Mouse (Mus musculus) neural tube, embryonic 12.5 days (tissue): ENCODE measurements around the gene Kif5c. TPM values are rescaled to one million over a fixed set of nuclear protein-coding genes. Genes with fewer than 3 reads are reported as not detected.
A peak's percentile ranks its signal among the peaks of the same experiment; 100 is the strongest.

Experiments used
- ATAC-seq: fragments of 200-750 bp; cut with Nextera tagmentation; 2 replicates; pipeline ENCODE4 v1.8.0; 2017; ENCODE audit warnings: low read depth, mild to moderate bottlenecking, moderate TSS enrichment, moderate library complexity; ENCODE audit not compliant: low FRiP score
- H3K27ac ChIP-seq: fragments of 300-500 bp; sonication (generic); 2 replicates; pipeline ENCODE4 v1.5.1; 2016
- H3K27me3 ChIP-seq: fragments of 300-500 bp; sonication (generic); replicated peaks from 2 replicates; pipeline ENCODE4 v1.6.1; 2016; ENCODE audit warnings: mild to moderate bottlenecking
- H3K36me3 ChIP-seq: fragments of 300-500 bp; sonication (generic); 2 replicates; pipeline ENCODE4 v1.6.1; 2016; ENCODE audit warnings: mild to moderate bottlenecking
- H3K4me1 ChIP-seq: fragments of 300-500 bp; sonication (generic); 2 replicates; pipeline ENCODE4 v1.6.1; 2016
- H3K4me2 ChIP-seq: fragments of 300-500 bp; sonication (generic); replicated peaks from 2 replicates; pipeline ENCODE4 v1.6.1; 2016; ENCODE audit warnings: mild to moderate bottlenecking
- H3K4me3 ChIP-seq: fragments of 300-500 bp; sonication (generic); 2 replicates; pipeline ENCODE4 v1.5.1; 2016
- H3K9ac ChIP-seq: fragments of 300-500 bp; sonication (generic); 2 replicates; pipeline ENCODE4 v1.6.1; 2016; ENCODE audit warnings: mild to moderate bottlenecking
- H3K9me3 ChIP-seq: fragments of 300-500 bp; sonication (generic); 2 replicates; pipeline ENCODE4 v1.6.1; 2016; ENCODE audit warnings: mild to moderate bottlenecking
- WGBS: fragments of 180-500 bp; shearing (Covaris S2); methylation state at CpG from one replicate; pipeline ENCODE4 v1.1.7; 2016; 5-methylcytosine and 5-hydroxymethylcytosine counted together
- polyA plus RNA-seq: library from polyadenylated mRNA; unstranded; fragments of >200 nt; fragmentation: Nextera tagmentation; extraction: Ambion mirVana; gene quantifications from 2 replicates; pipeline ENCODE4 v1.2.1, GENCODE M21; 2016

Kif5c gene
- polyA plus RNA-seq, 1 experiment from 2014 or later: 168 TPM

DNA sequence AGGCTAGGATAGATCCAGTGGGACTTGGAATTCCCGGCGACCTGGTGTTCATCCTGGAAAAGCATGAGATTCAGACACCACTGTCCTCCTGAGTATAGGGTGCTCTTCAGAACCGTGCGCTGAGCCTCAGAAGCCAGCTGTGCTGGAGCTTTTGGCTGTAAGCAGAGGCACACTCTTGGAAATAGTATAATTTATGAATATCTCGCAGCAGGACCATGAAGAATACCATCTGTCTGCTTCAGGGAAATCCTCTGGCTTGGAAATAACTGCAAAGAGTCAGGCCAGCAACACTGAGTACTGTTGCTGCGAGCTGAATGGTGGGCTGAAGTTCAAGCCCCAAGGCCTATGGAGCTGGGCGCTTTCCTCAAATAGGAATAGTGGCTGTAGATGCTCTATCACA is 138.5 kb downstream of the Kif5c start:
- H3K27ac ChIP-seq: no peak overlapping the region
- no peak overlapping the region for H3K4me3 ChIP-seq
- no peak overlapping the region for H3K4me2 ChIP-seq
- H3K36me3 ChIP-seq: peaks cover 88% of the 10 kb centered on the region
- no peaks in the 10 kb centered on the region for H3K9me3 ChIP-seq
- H3K4me1 ChIP-seq: no peaks in the 10 kb centered on the region
- no peak for ATAC-seq
- H3K27me3 ChIP-seq: no peaks in the 10 kb centered on the region
- 91% methylated on average over 7 of the region's 7 CpGs for WGBS
- no peak overlapping the region for H3K9ac ChIP-seq

DNA sequence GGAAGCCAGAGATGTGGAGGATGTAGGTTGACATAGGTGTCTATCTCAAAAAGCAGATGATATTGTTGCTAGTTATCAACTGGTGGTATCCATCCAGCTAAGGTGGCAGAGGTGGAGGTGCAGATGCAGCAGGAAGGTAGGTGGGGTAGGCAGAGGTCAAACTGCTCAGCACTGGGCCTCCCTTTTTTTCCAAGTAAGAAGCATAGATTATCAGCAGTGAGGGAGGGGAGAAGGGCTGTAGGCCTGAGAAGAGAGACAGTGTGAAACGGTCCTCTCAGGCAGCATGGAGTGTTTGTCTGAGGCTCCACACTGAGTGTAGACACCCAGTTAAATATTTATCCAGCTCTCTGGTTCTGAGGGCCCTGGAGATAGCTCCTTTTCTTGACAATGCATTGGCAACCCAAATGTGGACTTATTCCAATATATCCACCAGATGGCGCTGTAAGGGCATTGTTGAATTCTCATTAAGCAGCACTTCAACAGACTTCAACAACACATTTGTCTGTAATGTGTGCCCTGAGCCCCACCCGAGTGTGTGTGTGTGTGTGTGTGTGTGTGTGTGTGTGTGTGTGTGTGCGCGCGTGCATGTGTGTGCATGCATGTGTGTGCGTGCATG is 145.3 kb downstream of the Kif5c start:
- Histone ChIP-seq H3K36me3 (peaks cover 74% of the 10 kb centered on the region), H3K27me3 (no peaks in the 10 kb centered on the region), H3K9me3 (no peaks in the 10 kb centered on the region), H3K27ac (no peak overlapping the region), H3K9ac (no peak overlapping the region), H3K4me3 (no peak overlapping the region), H3K4me2 (no peak overlapping the region), H3K4me1 (no peaks in the 10 kb centered on the region)
- WGBS: 54% methylated on average over 7 of the region's 7 CpGs
- peak; percentile 66 for ATAC-seq

DNA sequence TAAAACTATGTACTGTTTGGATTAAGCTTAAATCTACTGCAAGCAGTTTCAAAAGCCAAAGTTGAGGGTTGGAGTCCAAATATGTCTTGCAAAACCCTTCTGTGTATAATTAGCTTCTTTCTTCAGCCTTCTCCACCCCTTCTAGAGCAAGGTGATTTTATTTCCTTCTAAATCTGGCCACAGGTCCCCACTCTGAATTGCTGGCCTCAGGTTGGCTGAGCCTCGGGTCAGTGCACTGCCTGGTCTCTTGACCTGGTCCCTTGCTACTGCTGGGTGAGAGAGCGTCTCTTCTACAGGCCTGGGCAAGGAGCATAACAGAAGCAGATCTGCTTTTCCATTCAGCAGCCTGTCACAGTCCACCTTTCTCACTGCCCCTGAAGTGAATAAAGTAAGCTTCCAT is 149.8 kb downstream of the Kif5c start:
- 85% methylated on average over 2 of the region's 2 CpGs for WGBS
- Histone ChIP-seq H3K9ac (no peak overlapping the region), H3K36me3 (peaks cover 44% of the 10 kb centered on the region)

DNA sequence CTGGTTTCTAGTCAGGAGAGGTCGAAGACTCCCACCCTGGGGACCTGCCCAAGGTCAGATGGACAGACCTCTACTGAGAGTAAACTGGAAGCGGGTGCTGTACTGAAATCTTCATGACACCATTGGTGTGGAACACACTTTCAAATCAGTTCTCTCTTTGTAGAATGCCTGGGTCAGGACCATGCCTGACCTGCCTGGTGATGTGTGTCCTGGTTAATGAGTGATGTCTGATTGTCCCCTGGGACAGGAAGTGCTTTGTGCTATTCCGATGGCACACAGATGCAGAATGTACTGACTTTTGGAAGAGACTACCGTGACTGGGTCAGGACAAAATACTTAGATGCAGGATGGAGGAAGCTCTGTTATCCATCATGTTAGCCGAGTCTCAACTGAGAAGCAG is 151.3 kb downstream of the Kif5c start:
- Histone ChIP-seq H3K27ac (no peak overlapping the region), H3K4me1 (0 out of 2 replicates have a peak, but pooled peaks cover 3% of the 10 kb centered on the region), H3K4me2 (no peak overlapping the region), H3K4me3 (no peak overlapping the region), H3K9me3 (no peaks in the 10 kb centered on the region), H3K27me3 (no peaks in the 10 kb centered on the region), H3K36me3 (peaks cover 44% of the 10 kb centered on the region), H3K9ac (no peak overlapping the region)
- ATAC-seq: no peak
- WGBS: 72% methylated on average over 5 of the region's 5 CpGs

More for the DNA sequence above, 149.8 kb downstream of the Kif5c start:
- H3K4me1 ChIP-seq: 0 out of 2 replicates have a peak, but pooled peaks cover 3% of the 10 kb centered on the region
- no peak overlapping the region for H3K4me2 ChIP-seq
- H3K27ac ChIP-seq: no peak overlapping the region
- no peak overlapping the region for H3K4me3 ChIP-seq
- no peak for ATAC-seq
- H3K27me3 ChIP-seq: no peaks in the 10 kb centered on the region
- H3K9me3 ChIP-seq: no peaks in the 10 kb centered on the region

DNA sequence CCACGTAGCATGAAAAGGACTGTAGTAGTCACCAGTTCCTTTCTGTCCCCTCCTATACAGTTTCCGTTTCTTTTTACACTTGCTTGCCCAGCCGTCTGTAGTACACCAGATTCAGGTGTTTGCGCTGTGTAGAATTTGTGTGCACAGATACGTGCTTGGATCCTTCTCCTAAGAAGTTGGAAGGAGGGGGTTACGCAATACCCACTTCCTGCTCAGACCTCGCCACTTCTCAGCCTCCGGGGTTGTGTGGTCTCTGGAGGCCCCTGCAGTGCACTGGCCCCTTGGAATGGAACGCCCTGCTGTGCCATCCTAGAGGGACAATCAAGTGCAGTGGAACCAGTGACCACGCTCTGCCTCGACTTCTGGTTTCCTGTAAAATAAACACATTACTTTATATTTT is 152.1 kb downstream of the Kif5c start:
- WGBS: 70% methylated on average over 11 of the region's 11 CpGs
- H3K27me3 ChIP-seq: no peaks in the 10 kb centered on the region
- H3K4me3 ChIP-seq: no peak overlapping the region
- 0 out of 2 replicates have a peak, but pooled peaks cover 3% of the 10 kb centered on the region for H3K4me1 ChIP-seq
- H3K27ac ChIP-seq: no peak overlapping the region
- no peaks in the 10 kb centered on the region for H3K9me3 ChIP-seq
- no peak for ATAC-seq
- no peak overlapping the region for H3K4me2 ChIP-seq
- H3K9ac ChIP-seq: no peak overlapping the region
- H3K36me3 ChIP-seq: peaks cover 38% of the 10 kb centered on the region

DNA sequence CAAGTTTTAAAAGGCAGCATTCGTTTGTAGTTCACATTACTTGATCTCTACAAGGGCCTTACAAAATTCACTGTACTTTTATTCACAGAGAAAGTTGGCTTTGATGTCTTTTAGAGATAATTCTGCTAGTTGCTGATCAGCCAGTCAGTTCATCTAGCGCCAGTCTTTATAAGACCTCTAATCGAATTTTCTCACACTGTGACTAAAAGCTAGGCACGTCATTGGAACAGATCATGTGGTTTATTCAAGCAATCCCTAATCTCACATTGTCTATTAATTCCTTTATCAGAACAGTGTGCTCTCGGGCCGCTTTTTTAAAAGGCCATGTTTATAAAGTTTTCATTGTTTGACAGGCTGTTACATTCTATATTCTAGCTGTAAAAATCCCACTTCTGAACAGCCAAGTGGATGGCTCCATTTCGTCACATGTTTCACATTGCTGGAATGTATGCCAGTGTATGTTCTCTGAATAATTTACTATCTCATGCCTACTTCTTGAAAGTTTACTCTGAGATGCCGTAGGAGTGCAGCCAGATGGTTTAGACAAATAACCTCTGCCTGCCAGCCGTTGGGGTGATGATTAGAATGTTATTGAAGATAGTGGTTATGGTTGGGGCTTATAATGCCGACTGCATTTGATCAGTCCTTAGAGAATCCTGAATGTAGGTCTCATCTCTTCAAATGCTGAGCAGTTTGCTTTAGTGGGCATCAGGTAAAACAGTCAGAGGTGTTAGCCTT is 154.3 kb downstream of the Kif5c start:
- Histone ChIP-seq H3K36me3 (peaks cover 23% of the 10 kb centered on the region), H3K4me1 (0 out of 2 replicates have a peak, but pooled peaks cover 3% of the 10 kb centered on the region), H3K27ac (no peak overlapping the region), H3K4me3 (no peak overlapping the region), H3K4me2 (no peak overlapping the region), H3K27me3 (no peaks in the 10 kb centered on the region), H3K9me3 (no peaks in the 10 kb centered on the region), H3K9ac (no peak overlapping the region)
- ATAC-seq: no peak
- WGBS: 86% methylated on average over 10 of the region's 10 CpGs

DNA sequence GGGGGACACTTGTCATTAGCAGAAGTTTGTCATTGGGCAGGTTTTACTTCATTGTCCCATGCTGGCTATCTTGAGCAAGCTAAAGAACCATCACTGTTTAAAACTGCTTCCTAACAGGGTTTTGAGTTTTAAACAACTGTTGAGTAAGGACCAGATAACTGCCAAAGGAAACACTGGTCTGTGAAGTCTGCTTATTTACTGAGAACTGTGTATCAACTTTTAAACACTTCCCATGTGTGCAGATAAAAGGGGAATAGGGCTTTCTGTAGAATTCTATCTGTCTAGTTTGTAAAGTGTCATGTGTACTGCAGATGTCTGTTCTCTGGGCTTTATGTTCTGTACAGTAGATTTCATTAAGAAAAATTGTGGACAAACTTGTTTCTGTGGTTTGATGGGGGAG is 155.1 kb downstream of the Kif5c start:
- H3K27ac ChIP-seq: no peak overlapping the region
- no peak for ATAC-seq
- H3K4me1 ChIP-seq: 0 out of 2 replicates have a peak, but pooled peaks cover 3% of the 10 kb centered on the region
- H3K36me3 ChIP-seq: peaks cover 15% of the 10 kb centered on the region; the same call in 1 of the 2 replicates
- no peaks in the 10 kb centered on the region for H3K9me3 ChIP-seq
- H3K9ac ChIP-seq: no peak overlapping the region
- no peaks in the 10 kb centered on the region for H3K27me3 ChIP-seq
- no peak overlapping the region for H3K4me3 ChIP-seq
- H3K4me2 ChIP-seq: no peak overlapping the region

DNA sequence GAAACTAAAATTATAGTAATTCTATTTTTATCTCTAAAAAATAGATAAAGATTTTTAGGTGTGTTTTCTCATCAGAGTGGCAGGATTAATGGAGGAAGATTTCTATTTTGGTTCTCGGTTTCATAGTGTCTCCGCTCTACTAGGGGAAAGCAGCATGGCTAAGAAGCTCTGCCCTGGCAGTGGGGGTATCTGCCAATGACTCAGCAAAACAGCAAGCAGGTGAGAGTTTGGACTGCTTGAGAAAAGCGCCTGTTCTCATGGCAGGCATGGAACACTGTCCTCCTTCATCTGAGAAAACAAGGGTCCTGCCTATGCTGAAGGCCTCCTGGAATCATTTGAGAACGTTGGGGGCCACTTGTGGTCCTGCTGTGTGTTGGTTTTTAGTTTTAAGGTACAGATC is 156.1 kb downstream of the Kif5c start:
- Histone ChIP-seq H3K4me2 (no peak overlapping the region), H3K27me3 (no peaks in the 10 kb centered on the region), H3K9me3 (no peaks in the 10 kb centered on the region), H3K27ac (no peak overlapping the region), H3K9ac (no peak overlapping the region), H3K36me3 (peaks cover 10% of the 10 kb centered on the region; the same call in 1 of the 2 replicates), H3K4me3 (no peak overlapping the region), H3K4me1 (0 out of 2 replicates have a peak, but pooled peaks cover 3% of the 10 kb centered on the region)
- 90% methylated on average over 4 of the region's 4 CpGs for WGBS
- ATAC-seq: no peak

DNA sequence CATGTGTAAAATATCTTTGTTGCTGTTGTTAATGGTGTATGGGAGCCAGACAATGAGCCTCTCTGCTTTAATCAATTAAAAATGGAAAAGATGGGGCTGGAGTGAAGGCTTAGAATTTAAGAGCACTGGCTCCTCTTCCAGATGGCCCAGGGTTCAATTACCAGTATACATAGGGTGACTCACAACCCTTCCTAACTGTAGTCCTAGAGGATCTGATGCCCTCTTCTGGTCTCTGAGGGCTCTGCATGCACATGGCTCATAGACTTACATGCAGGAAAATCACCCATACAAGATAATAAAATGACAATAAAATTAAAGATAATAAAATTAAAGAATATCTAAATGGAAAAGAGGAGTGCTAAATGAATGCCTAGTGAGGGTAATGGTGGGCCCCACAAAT is 156.6 kb downstream of the Kif5c start:
- Histone ChIP-seq H3K9ac (no peak overlapping the region), H3K27me3 (no peaks in the 10 kb centered on the region), H3K4me1 (0 out of 2 replicates have a peak, but pooled peaks cover 3% of the 10 kb centered on the region), H3K4me3 (no peak overlapping the region), H3K4me2 (no peak overlapping the region), H3K36me3 (peaks cover 10% of the 10 kb centered on the region; the same call in 1 of the 2 replicates), H3K9me3 (no peaks in the 10 kb centered on the region), H3K27ac (no peak overlapping the region)
- no peak for ATAC-seq

DNA sequence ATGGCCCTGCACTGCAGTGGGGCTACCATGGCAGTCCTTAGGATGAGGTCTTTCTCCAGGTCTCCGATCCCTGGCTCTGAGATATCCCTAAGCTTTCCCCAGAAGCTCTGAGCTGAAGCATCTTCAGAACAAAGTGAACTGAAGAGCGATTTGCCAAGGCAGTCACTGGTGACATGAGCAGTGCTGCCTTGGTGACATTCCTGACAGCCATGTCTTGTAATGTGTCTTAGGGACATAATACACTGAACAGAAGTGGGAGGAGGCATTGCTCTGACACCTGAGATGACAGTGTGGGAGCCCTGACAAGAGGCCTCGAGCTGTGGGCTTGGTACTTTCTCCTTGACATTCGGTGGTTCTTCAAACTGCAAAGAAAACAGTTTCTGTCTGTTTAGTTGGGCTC is 157.3 kb downstream of the Kif5c start:
- no peak overlapping the region for H3K27ac ChIP-seq
- no peak overlapping the region for H3K4me2 ChIP-seq
- ATAC-seq: no peak
- 0 out of 2 replicates have a peak, but pooled peaks cover 3% of the 10 kb centered on the region for H3K4me1 ChIP-seq
- H3K4me3 ChIP-seq: no peak overlapping the region
- H3K9me3 ChIP-seq: no peaks in the 10 kb centered on the region
- peaks cover 6% of the 10 kb centered on the region; the same call in 1 of the 2 replicates for H3K36me3 ChIP-seq
- no peaks in the 10 kb centered on the region for H3K27me3 ChIP-seq
- WGBS: 87% methylated on average over 4 of the region's 4 CpGs
- no peak overlapping the region for H3K9ac ChIP-seq

DNA sequence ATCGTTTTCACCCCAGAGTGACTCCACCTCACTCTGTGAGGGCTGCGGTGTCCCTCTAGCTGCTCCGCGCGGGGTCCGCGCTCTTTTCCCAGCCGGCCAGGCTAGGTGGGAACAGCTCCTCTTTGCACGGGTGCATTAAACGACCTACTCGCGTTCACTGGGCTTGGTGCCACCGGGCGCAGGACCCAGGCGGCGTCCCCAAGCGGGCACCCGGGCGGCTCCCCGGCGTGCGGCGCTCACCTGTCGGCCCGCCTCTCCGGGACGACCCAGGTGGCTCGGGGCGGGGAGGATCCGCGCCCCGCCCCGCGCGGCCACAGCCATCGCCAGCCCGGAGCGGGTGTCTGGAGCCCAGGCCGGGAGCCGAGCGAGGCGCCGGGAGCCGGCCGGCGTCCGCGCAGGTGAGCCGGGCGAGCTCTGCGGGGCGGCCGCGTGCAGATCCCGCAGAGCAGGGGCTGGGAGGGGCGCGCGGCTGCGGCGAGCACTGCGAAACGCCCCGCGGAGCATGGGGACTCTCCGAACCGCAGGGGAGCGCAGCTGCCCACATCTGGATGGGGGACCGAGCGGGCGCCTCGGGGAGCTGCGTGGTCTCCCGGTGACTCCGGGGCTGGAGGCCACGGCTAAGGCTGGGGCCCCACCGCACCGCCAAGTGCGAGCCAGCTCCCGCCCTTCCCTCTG is 168.4 kb downstream of the Kif5c start, which contains the start of gene Lypd6b:
Gene Lypd6b (plus strand): TSS at position 313 of the 675 bp plus-strand sequence.
- H3K9me3 ChIP-seq: no peaks in the 10 kb centered on the region
- WGBS: 1% methylated on average over 79 of the region's 79 CpGs
- H3K27me3 ChIP-seq: peaks cover 38% of the 10 kb centered on the region
- no peaks in the 10 kb centered on the region for H3K36me3 ChIP-seq
- peak within 1 kb of the TSS; percentile 61 for H3K9ac ChIP-seq
- peak within 1 kb of the TSS; percentile 62 for H3K4me3 ChIP-seq
- peak; percentile 76 for ATAC-seq
- peaks cover 10% of the 10 kb centered on the region for H3K4me1 ChIP-seq
- no peak within 1 kb of the TSS for H3K27ac ChIP-seq
- H3K4me2 ChIP-seq: peak within 1 kb of the TSS; percentile 100

DNA sequence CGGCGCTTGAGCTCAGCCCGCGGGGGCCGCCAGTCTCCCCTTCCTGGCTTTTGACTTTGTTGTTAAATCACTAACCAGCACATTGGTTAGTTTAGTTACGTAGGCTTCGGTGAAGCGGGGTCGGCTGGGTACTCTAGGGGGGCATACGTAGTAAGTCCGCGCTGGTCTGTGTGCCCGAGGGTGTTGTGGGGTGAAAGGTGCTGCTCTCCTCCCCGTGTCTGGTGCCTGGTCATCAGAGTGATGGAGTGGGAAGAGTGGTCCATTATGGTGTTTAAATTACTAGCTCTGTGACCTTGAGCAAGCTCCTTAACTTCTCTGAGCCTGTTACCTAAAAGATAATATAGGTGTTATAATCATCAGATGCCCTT is 168.9 kb downstream of the Kif5c start:
- Histone ChIP-seq H3K4me3 (peak overlapping the region; percentile 62), H3K4me2 (peak overlapping the region; percentile 100), H3K9ac (peak overlapping the region; percentile 61), H3K27me3 (peaks cover 38% of the 10 kb centered on the region), H3K36me3 (no peaks in the 10 kb centered on the region), H3K4me1 (peaks cover 10% of the 10 kb centered on the region), H3K27ac (no peak overlapping the region), H3K9me3 (no peaks in the 10 kb centered on the region)
- ATAC-seq: peak; percentile 41
- 1% methylated on average over 14 of the region's 14 CpGs for WGBS
